Mouse (Mus musculus): Measurements from ENCODE around the gene Dnah6.

The Dnah6 gene

GRCm38 (mm10) chr6:73027881-73028280 lies 193.6 kb downstream of the Dnah6 start:
- DNase-seq (ENCODE audit: extremely low spot score), result no peak

GRCm38 (mm10) chr6:73026898-73027297 lies 194.6 kb downstream of the Dnah6 start:
- DNase-seq (ENCODE audit: extremely low spot score), result no peak

- no peak for DNase-seq (ENCODE audit: extremely low spot score)
These were observed 201.4 kb downstream of the Dnah6 start for GRCm38 (mm10) chr6:73020061-73020460.

- no peak for DNase-seq (ENCODE audit: extremely low spot score)
These were observed 202.6 kb downstream of the Dnah6 start for GRCm38 (mm10) chr6:73018725-73019280.

GRCm38 (mm10) chr6:73014317-73015160 lies 206.9 kb downstream of the Dnah6 start:
- peak; percentile 29 for DNase-seq (ENCODE audit: extremely low spot score)

- no peak for DNase-seq (ENCODE audit: extremely low spot score)
These were observed 208.5 kb downstream of the Dnah6 start for GRCm38 (mm10) chr6:73012931-73013330.

- no peak for DNase-seq (ENCODE audit: extremely low spot score)
These were observed 209.6 kb downstream of the Dnah6 start for GRCm38 (mm10) chr6:73011827-73012226.

GRCm38 (mm10) chr6:73010073-73010472 lies 211.4 kb downstream of the Dnah6 start:
- peak; percentile 52 for DNase-seq (ENCODE audit: extremely low spot score)

- no peak for DNase-seq (ENCODE audit: extremely low spot score)
These were observed 217.8 kb downstream of the Dnah6 start for GRCm38 (mm10) chr6:73003601-73004000.

GRCm38 (mm10) chr6:73002391-73002790 lies 219.1 kb downstream of the Dnah6 start:
- DNase-seq (ENCODE audit: extremely low spot score), result no peak

- no peak for DNase-seq (ENCODE audit: extremely low spot score)
These were observed 222.6 kb downstream of the Dnah6 start for GRCm38 (mm10) chr6:72998809-72999208.

GRCm38 (mm10) chr6:72993688-72994082 lies 227.8 kb downstream of the Dnah6 start:
- DNase-seq (ENCODE audit: extremely low spot score), result no peak

GRCm38 (mm10) chr6:72993054-72993687 lies 228.3 kb downstream of the Dnah6 start:
- DNase-seq (ENCODE audit: extremely low spot score), result no peak

- DNase-seq (ENCODE audit: extremely low spot score), result no peak
These were observed 231.2 kb downstream of the Dnah6 start for GRCm38 (mm10) chr6:72990206-72990605.

- no peak for DNase-seq (ENCODE audit: extremely low spot score)
These were observed 232.3 kb downstream of the Dnah6 start for GRCm38 (mm10) chr6:72989028-72989736.

- no peak for DNase-seq (ENCODE audit: extremely low spot score)
These were observed 238.9 kb downstream of the Dnah6 start for GRCm38 (mm10) chr6:72982506-72982905.

- DNase-seq (ENCODE audit: extremely low spot score), result no peak
These were observed 239.6 kb downstream of the Dnah6 start for GRCm38 (mm10) chr6:72981851-72982250.

- peak; percentile 27 for DNase-seq (ENCODE audit: extremely low spot score)
These were observed 240.3 kb downstream of the Dnah6 start for GRCm38 (mm10) chr6:72981124-72981651.

- no peak for DNase-seq (ENCODE audit: extremely low spot score)
These were observed 244.6 kb downstream of the Dnah6 start for GRCm38 (mm10) chr6:72976866-72977265.

- no peak for DNase-seq (ENCODE audit: extremely low spot score)
These were observed 250.4 kb downstream of the Dnah6 start for GRCm38 (mm10) chr6:72971074-72971473.

GRCm38 (mm10) chr6:72969787-72970186 lies 251.7 kb downstream of the Dnah6 start:
- DNase-seq (ENCODE audit: extremely low spot score), result no peak

Measured in embryo, embryonic 9.5 days (tissue).